Mouse (Mus musculus) liver, postnatal 0 days (tissue): Measurements from ENCODE around the gene Kiss1.

Experiments used
- CTCF ChIP-seq: sonication (generic); IDR thresholded peaks from 2 replicates; pipeline ENCODE4 v1.5.1; 2016; ENCODE audit warnings: antibody characterized with exemption, low read depth
- EP300 ChIP-seq: IDR thresholded peaks from 2 replicates; pipeline ENCODE4 v1.6.1; 2016; ENCODE audit warnings: antibody characterized with exemption, low read depth, mild to moderate bottlenecking

GRCm38 (mm10) chr1:133346531-133346930 is 24.9 kb downstream of the Kiss1 start:
- TF ChIP-seq CTCF (no peak), EP300 (no peak)
